Mouse (Mus musculus): Measurements from ENCODE around the gene Nop56. TPM values are rescaled to one million over a fixed set of nuclear protein-coding genes. Genes with fewer than 3 reads are reported as not detected.

The Nop56 gene
- total and polyA plus RNA-seq, 3 experiments, result 556 to 1,867 (median 594) TPM

DNA sequence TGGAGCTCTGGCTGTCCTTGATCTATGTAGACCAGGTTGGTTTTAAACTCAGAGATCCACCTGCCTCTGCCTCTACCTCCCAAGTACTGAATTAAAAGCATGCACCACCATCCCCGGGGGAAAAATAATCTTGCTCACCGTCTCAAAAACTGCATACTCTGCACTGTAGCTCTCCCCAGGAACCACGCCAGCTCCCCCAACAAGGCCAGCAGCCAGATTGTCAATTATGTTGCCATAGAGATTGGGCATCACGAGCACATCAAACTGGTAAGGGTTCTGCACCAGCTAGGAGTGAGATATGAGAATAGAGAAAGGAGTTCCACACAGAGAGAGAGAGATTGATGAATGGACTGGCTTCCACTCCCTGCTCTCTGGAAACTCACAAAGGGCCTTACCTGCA, 6.6 kb downstream of the Nop56 start:
- H3K4me1 ChIP-seq (ENCODE audit: control insufficient read depth in 1 of 2, insufficient read depth in 2 of 2, low read length in 2 of 2), result peaks cover 0 to 11% of the 10 kb centered on the region in 2 experiments; a peak in 1 of 4 replicates
- H3K9ac ChIP-seq (ENCODE audit: control insufficient read depth, low read depth, low read length, poor library complexity, severe bottlenecking), result no peak overlapping the region
- no peaks in the 10 kb centered on the region for H3K9me3 ChIP-seq (replicated peaks; ENCODE audit: insufficient read depth, low read length)
- peak; percentile 39 for DNase-seq (ENCODE audit: low read depth, low spot score)
- H3K36me3 ChIP-seq (ENCODE audit: control insufficient read depth in 1 of 2, insufficient read depth in 2 of 2, low read length in 2 of 2), result peaks cover 13 to 26% of the 10 kb centered on the region in 2 experiments
- TF ChIP-seq MAX (IDR thresholded peaks at IDR 0.05; ENCODE audit: low read length) (no peak), ZMIZ1 (IDR thresholded peaks at IDR 0.05; ENCODE audit: low read depth, low read length) (no peak), ETS1 (IDR thresholded peaks at IDR 0.05; ENCODE audit: low read depth, low read length) (no peak)
- no peak overlapping the region for H3K27ac ChIP-seq (ENCODE audit: control insufficient read depth, low read depth, low read length)
- H3K79me2 ChIP-seq (ENCODE audit: control insufficient read depth, insufficient read depth, low read length, poor library complexity), result peaks cover 35% of the 10 kb centered on the region
- H3K4me3 ChIP-seq (ENCODE audit: control insufficient read depth in 1 of 2, insufficient read depth in 1 of 2, low read depth in 2 of 2, low read length in 2 of 2), result no peak overlapping the region
- no peaks in the 10 kb centered on the region for H3K27me3 ChIP-seq (ENCODE audit: control insufficient read depth in 1 of 2, insufficient read depth in 2 of 2, low read length in 2 of 2)

DNA sequence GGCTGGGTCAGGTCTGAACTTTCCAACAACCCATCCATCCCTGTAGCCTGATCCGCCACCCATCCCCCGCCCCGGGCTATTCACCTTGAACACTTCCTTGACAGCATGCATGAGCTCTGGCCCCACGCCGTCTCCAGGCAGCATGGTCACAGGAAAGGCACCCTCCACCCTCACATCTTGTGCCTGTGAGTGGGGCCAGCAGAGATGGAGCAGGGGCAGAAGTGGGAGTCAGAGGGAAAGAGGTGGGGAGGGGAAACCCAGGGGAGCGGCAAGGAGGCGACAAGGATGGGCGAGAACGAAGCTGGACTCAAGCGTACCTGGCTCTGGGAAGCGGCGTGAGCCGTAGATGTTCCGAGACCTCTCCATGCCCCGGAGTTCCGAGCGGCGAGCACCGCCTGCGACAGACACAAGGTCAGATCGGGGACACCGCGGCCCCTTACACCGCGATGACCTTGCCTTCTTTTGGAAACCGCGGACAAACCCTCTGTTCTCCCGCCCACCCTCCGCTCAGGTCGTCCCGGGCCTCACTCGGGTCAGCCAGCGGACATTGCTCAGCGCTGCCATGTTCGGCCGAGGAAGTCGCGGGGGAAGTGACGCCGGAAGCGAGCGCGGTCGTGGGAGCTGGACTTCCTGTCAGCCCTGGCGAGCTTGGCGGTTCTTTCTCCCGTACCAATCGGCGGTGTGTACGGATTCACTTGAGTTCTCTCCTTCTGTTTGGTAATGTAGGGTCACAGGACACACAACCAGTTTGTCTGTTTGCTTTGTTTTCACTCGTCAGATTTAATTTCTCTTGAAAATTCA, 9.8 kb downstream of the Nop56 start, which contains the start of gene Idh3b:
Gene Idh3b (minus strand): TSS at position 694 of the 801 bp plus-strand sequence.
- peak within 1 kb of the TSS; percentile 81 for H3K9ac ChIP-seq (ENCODE audit: control insufficient read depth, low read depth, low read length, poor library complexity, severe bottlenecking)
- H3K36me3 ChIP-seq (ENCODE audit: control insufficient read depth in 1 of 2, insufficient read depth in 2 of 2, low read length in 2 of 2), result peaks cover 2 to 10% of the 10 kb centered on the region in 2 experiments; a peak in 3 of 4 replicates
- DNase-seq (ENCODE audit: low read depth, low spot score), result peak; percentile 92
- H3K9me3 ChIP-seq (replicated peaks; ENCODE audit: insufficient read depth, low read length), result no peaks in the 10 kb centered on the region
- H3K4me1 ChIP-seq (ENCODE audit: control insufficient read depth in 1 of 2, insufficient read depth in 2 of 2, low read length in 2 of 2), result peaks cover 0 to 6% of the 10 kb centered on the region in 2 experiments; a peak in 1 of 4 replicates
- H3K4me3 ChIP-seq (ENCODE audit: control insufficient read depth in 1 of 2, insufficient read depth in 1 of 2, low read depth in 2 of 2, low read length in 2 of 2), result peak within 1 kb of the TSS; percentile 68 to 80
- H3K27me3 ChIP-seq (ENCODE audit: control insufficient read depth in 1 of 2, insufficient read depth in 2 of 2, low read length in 2 of 2), result no peaks in the 10 kb centered on the region
- peaks cover 17% of the 10 kb centered on the region for H3K79me2 ChIP-seq (ENCODE audit: control insufficient read depth, insufficient read depth, low read length, poor library complexity)
- H3K27ac ChIP-seq (ENCODE audit: control insufficient read depth, low read depth, low read length), result peak within 1 kb of the TSS; percentile 62
- TF ChIP-seq ZC3H11A (IDR thresholded peaks at IDR 0.05; ENCODE audit: low read depth, low read length), result no peak
- TF ChIP-seq GABPA (IDR thresholded peaks at IDR 0.05; ENCODE audit: low read depth, low read length), result no peak
- no peak for TF ChIP-seq GATA1 (IDR thresholded peaks at IDR 0.05; ENCODE audit: low read depth, low read length)
- peak; percentile 86; the same call in 1 of the 2 replicates for TF ChIP-seq E2F4 (IDR thresholded peaks at IDR 0.05; ENCODE audit: borderline replicate concordance, low read depth, low read length)
- no peak for TF ChIP-seq UBTF (IDR thresholded peaks at IDR 0.05; ENCODE audit: borderline replicate concordance, insufficient read depth, low read depth, low read length)
- no peak for TF ChIP-seq POLR2AphosphoS5 (IDR thresholded peaks at IDR 0.05; ENCODE audit: borderline replicate concordance, low read depth, low read length)
- peak; percentile 36 to 96; a peak in 3 of 4 replicates for TF ChIP-seq POLR2A (IDR thresholded peaks at IDR 0.05; ENCODE audit: control insufficient read depth in 1 of 2, insufficient read depth in 1 of 2, low read depth in 1 of 2, low read length in 2 of 2, poor library complexity in 1 of 2)
- no peak for TF ChIP-seq MAZ (IDR thresholded peaks at IDR 0.05; ENCODE audit: low read depth, low read length)
- no peak for TF ChIP-seq CTCF (IDR thresholded peaks at IDR 0.05 in 2 of 3, conservative IDR thresholded peaks at IDR 0.05 in 1 of 3; ENCODE audit: control insufficient read depth in 1 of 3, insufficient read depth in 1 of 3, low read depth in 2 of 3, low read length in 3 of 3, poor library complexity in 1 of 3, severe bottlenecking in 1 of 3)
- no peak for TF ChIP-seq ETS1 (IDR thresholded peaks at IDR 0.05; ENCODE audit: low read depth, low read length)
- TF ChIP-seq RAD21 (IDR thresholded peaks at IDR 0.05; ENCODE audit: low read depth, low read length), result no peak
- peak; percentile 15; the same call in 1 of the 2 replicates for TF ChIP-seq USF1 (IDR thresholded peaks at IDR 0.05; ENCODE audit: low read depth, low read length)
- peak; percentile 94 for TF ChIP-seq MXI1 (IDR thresholded peaks at IDR 0.05; ENCODE audit: low read depth, low read length)
- peak; percentile 94 for TF ChIP-seq POLR2AphosphoS2 (IDR thresholded peaks at IDR 0.05; ENCODE audit: low read length)
- TF ChIP-seq TAL1 (IDR thresholded peaks at IDR 0.05; ENCODE audit: low read length), result no peak
- no peak for TF ChIP-seq ZKSCAN1 (IDR thresholded peaks at IDR 0.05; ENCODE audit: low read depth, low read length)
- 0 out of 2 replicates have a peak, but pooled peaks have one; percentile 29 for TF ChIP-seq MAX (IDR thresholded peaks at IDR 0.05; ENCODE audit: low read length)
- 0 out of 2 replicates have a peak, but pooled peaks have one; percentile 30 for TF ChIP-seq CHD1 (IDR thresholded peaks at IDR 0.05; ENCODE audit: low read depth, low read length)
- no peak for TF ChIP-seq SMC3 (IDR thresholded peaks at IDR 0.05; ENCODE audit: low read depth, low read length)
- TF ChIP-seq BHLHE40 (IDR thresholded peaks at IDR 0.05; ENCODE audit: borderline replicate concordance, low read depth, low read length), result no peak
- TF ChIP-seq CHD2 (IDR thresholded peaks at IDR 0.05; ENCODE audit: low read length), result no peak
- TF ChIP-seq MAFK (IDR thresholded peaks at IDR 0.05; ENCODE audit: borderline replicate concordance, low read depth, low read length), result no peak
- TF ChIP-seq EP300 (IDR thresholded peaks at IDR 0.05; ENCODE audit: low read depth in 1 of 2, low read length in 2 of 2), result no peak; a peak in 1 of 4 replicates
- TF ChIP-seq ZNF384 (IDR thresholded peaks at IDR 0.05; ENCODE audit: low read depth, low read length), result no peak
- TF ChIP-seq SIN3A (IDR thresholded peaks at IDR 0.05; ENCODE audit: low read length), result peak; percentile 88
- peak; percentile 96 for TF ChIP-seq NELFE (IDR thresholded peaks at IDR 0.05; ENCODE audit: low read depth, low read length)
- no peak for TF ChIP-seq MYB (IDR thresholded peaks at IDR 0.05; ENCODE audit: low read depth, low read length)
- peak; percentile 90 for TF ChIP-seq TBP (IDR thresholded peaks at IDR 0.05; ENCODE audit: low read depth, low read length)
- no peak for TF ChIP-seq NRF1 (IDR thresholded peaks at IDR 0.05; ENCODE audit: insufficient read depth, low read depth, low read length, poor library complexity, severe bottlenecking)
